Mouse (Mus musculus) T-helper 2 cell (primary cell): ENCODE data around the gene Rbm39.

Source experiments
- in situ Hi-C: fragments of 300-600 bp; cut with MboI, MseI; formaldehyde crosslinking; loops from one replicate; pipeline ENCODE4 v1.15.1; 2025; ENCODE audit warnings: high pct_unique_total_duplicates

The Rbm39 gene

DNA sequence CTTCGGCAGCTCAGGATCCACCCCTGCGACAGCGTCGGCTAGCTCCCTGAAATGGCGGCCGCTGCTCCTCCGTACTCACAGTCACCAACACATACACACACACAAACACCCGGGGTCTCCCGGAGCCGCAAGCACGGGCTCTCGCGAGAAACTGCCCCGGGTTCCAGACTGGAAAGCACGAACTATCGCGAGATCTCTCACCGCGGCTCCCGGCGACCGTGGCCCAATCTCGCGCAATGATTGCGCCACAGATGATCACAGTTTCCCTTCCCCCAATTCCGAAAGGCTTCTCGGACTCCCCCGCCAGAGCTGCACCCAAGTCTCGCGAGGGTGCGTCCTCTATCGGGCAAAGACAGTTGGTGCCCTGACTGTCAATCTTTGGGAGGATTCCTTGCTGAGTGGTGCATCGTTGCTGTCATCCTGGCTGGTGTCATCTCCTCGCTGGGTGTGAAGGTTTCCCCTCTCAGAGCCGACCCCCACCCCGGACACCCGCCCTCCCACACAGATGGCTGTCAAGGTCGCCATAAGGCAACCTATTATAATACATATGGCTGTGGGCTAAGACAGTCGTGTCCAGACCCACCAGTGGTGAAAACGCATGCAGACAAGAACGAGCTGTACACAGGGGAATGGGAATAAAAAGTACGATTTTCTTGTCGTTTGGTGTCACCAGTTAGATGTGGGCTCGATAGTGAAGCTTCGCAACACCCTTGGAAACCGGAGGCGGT, at the start of gene Rbm39:
Gene Rbm39, minus strand, starts transcription at position 145 of the 728 bp plus-strand sequence.
- in situ Hi-C loops, result loop anchor here (25.0 kb wide), 1 partner anchor 1293 kb away; the partner anchor contains the start of gene Eif2s2

GRCm38 (mm10) chr2:156229171-156229570, 49.1 kb upstream of the Rbm39 start:
- in situ Hi-C loops, result no loop called here

DNA sequence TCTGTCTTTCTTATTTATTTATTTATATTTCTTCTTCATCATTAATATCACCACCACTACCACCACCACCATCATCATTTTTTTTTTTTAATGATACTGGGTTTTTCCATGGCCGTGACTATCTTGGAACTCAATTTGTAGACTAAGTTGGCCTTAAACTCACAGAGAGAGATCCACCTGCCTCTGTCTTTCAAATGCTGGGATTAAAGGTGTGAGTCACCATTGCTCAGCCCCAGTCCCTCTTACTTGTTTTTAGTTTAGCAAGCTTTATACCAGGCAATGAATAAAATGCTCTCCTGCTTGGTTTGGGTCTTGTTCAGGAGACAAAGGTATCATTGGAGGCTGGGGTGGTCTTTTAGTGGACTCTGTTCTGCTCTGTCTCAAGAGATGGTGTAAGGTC, 47.7 kb upstream of the Rbm39 start:
- in situ Hi-C loops, result no loop called here

GRCm38 (mm10) chr2:156224043-156224442, 44.0 kb upstream of the Rbm39 start:
- in situ Hi-C loops, result no loop called here

DNA sequence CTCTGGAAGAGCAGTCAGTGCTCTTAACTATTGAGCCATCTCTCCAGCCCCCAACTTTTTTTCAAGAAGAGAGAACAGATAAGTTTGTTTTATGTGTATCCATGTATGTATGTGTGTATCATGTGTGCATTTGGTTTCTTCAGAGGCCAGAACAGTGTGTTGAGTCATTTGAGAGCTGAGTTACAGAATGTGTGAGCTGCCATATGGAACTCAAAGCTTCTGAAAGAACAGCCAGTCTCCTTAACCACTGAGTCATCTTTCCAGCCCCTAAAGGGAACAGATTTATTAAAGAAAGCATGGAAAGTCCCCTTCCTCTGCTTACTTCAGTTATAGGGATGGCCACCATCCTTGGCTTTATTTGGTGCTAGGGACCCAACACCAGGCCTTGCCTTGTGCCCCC, 42.1 kb upstream of the Rbm39 start:
- in situ Hi-C loops, result no loop called here

GRCm38 (mm10) chr2:156217786-156218185, 37.7 kb upstream of the Rbm39 start:
- in situ Hi-C loops, result loop anchor here (5.0 kb wide), 1 partner anchor 70 kb away; no protein-coding TSS in a partner anchor

DNA sequence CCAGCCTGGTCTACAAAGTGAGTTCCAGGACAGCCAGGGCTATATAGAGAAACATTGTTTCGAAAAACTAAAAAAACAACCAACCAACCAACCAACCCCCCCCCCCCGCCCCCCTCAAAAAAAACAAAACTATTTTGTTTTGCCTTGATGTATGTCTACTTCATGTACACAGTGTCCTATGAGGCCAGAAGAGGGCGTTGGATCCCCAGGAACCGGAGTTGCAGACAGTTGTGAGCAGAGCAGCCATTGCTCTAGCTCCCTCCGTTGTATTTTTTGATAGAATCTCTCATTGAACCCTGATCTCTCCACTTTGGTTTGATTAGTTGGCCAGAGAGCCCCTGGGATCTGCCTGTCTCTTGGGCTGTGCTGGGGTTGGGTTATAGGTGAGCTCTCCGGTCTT, 23.9 kb upstream of the Rbm39 start:
- in situ Hi-C loops, result no loop called here

DNA sequence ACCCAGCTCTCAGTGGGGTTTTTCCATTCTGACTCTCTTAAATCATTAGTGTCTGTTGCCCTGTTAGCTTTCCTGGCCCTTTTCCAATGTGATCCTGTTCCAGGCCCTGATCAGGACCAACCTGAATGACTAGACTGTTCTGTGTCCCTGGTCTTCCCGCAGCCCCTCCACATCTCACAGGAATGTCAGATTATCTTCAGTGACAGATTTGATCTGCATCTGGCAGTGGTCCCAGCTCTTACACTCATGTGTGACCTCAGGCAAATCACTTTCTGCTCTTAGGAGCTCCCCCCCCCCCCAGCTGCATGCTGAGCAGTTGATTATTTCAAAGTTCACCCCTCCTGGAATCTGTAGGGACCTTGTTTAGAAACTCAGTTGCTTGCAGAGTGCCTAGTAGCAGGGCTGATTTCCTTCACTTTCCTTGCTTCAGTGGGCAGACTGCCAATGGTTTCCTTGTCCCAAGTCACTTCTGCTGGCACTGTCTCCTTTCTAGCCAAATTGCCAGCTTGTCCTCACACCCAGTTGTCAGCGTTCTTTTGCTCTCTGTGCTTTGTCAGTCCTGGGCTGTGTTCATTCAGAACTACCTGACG, 22.9 kb upstream of the Rbm39 start:
- in situ Hi-C loops, result no loop called here

DNA sequence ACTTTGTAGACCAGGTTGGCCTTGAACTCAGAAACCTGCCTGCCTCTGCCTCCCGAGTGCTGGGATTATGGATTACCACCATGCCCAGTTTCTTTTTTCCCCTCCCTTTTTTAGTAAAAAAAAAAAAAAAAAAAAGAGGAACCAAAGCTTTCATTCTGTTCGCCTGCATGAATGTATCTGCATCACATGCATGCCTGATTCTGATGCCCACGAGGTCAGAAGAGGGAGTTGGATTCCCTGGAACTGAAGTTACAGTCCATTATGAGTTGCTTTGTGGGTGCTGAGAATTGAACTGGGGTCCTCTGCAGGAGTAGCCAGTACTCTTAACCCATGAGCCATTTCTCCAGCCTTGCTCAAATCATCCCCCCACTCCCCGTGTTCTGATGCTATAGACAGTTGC, 21.4 kb upstream of the Rbm39 start:
- in situ Hi-C loops, result no loop called here

DNA sequence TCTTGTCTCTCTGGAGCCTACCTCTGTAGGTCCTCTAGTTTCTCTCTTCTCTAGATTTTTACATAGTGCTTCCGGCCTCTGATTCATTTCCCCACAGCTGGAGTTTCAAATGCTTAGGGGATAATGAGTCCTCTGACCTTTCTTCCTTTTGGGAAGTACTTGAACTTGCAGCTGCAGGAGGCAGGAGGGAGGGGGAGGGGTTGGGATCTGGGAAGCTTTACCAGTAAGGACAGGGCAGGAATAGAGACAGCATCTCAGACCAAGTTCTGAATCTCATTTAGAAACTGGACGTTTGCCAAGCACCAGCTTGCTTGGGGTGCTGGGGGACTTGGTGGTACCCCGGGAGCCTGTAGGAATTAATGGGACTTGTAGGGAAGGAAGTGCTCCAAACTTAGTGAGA, 19.9 kb upstream of the Rbm39 start:
- in situ Hi-C loops, result loop anchor here (25.0 kb wide), 1 partner anchor 1313 kb away; the partner anchor contains the start of gene Eif2s2

GRCm38 (mm10) chr2:156197129-156197911, 17.3 kb upstream of the Rbm39 start:
- in situ Hi-C loops, result loop anchor here (25.0 kb wide), 1 partner anchor 1310 kb away; the partner anchor contains the start of gene Eif2s2

DNA sequence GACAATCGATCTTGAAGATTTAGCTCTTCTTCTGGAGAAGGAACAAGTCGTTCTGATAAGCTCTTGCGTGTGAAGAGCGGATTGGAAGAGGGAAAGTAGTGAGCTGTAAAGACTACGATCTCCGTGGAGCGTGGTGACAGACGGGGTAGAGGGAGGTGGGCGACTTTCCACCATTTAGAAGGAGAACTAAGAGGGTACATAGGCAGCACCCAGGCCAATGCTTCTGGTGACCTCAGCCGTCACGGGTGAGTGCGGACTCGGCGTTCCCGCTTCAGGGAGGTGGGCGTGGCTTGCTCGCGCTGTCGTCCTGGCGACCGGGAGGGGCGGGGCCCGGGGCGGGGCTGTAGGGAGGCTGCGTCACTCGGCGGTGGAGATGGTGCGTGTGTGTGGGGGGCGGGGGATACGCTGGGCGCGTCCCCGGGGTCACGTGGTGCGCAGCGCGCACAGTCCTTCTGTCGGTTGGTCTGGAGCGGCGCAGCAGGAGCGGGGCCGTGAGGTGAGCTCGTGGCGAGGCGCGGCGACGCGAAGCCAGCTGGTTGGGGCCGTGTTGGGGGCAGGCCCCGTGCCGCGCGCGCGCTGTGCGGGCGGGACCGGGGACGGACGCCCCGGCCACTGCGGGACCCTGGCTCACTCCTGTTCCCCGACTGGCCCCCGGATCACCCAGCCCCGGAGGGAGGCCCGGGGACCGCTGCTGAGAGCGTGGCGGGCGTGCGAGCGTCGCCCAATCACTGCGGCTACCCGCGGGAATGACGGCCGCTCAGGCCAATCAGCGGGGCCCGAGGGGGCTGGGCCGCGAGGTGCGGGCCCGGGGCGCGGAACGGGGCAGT, 16.5 kb upstream of the Rbm39 start, which contains the start of gene Phf20:
Gene Phf20, plus strand, starts transcription at position 165 of the 827 bp plus-strand sequence.
- in situ Hi-C loops, result loop anchor here (25.0 kb wide), 1 partner anchor 1309 kb away; the partner anchor contains the start of gene Eif2s2

DNA sequence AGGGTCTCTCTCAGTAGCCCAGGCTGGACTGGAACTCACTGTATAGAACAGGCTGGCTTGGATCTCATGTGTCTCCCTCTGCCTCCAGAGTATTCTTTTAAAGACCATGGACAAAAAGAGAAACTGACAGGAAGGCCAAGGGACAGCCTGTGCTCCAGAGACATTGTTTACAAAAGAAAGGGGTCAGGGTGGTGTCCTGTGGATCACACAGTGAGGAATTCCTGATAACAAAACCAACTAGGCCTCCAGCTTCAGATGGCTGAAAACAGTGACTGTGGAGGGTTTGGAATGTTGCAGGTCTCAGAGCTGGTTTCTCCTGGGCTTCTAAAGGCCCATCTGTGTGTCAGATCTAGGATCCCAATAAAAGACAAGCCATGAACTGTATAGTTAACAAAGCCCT, 14.5 kb upstream of the Rbm39 start:
- in situ Hi-C loops, result loop anchor here (25.0 kb wide), 1 partner anchor 1307 kb away; the partner anchor contains the start of gene Eif2s2

DNA sequence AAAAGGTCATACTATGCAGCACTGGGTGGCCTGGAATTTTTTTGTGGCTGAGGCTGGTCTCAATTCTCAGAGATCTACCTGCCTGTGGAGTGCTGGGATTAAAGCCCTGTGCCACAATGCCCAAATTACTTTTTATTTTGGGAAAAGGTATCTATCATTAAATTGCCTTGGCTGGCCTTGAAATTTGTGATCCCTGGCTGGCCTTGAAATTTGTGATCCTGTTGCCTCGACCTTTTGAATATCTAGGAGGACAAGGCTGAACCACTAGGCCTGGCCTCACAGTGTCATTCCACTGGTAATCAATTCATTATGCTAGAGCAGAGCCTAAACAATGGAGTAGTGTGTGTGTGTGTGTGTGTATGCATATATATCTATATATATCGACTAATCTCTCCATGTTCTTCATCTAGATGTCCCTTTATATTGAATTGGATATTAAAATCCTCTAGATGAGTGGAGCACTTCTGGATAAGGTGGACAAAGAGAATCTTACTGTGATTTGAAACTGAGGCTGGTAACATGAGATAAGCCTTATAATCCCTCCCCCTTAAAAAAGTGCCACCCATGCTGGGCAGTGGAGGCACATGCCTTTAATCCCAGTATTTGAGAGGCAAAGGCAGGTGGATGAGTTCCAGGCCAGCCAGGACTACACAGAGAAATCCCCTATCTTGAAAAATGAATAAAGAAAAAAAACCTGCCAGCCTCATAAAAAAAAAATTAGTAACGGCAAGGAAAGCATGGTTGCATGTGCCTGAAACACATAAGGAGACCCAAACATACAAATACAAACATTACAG, 13.2 kb upstream of the Rbm39 start:
- in situ Hi-C loops, result loop anchor here (25.0 kb wide), 1 partner anchor 1306 kb away; the partner anchor contains the start of gene Eif2s2

DNA sequence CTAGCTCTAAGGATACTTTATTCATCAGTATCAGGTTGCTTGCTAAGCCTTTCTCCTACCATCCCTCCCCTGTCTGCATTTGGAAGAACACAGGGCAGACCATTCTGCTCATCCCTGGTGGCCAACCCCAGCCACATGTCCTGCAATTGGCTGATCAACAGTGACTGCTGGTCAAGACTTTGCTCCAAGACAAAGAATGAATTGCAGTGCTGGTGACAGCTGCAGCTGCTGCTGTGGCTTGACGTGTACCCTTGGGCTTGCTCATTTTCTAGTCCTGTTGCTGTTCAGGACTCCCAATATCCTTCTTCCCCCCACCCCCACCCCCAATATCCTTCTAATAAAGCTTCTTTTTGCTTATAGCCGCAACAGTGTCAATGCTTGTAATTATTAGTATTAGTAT, 12.0 kb upstream of the Rbm39 start:
- in situ Hi-C loops, result loop anchor here (25.0 kb wide), 1 partner anchor 1305 kb away; the partner anchor contains the start of gene Eif2s2

GRCm38 (mm10) chr2:156191540-156191939, 11.5 kb upstream of the Rbm39 start:
- in situ Hi-C loops, result loop anchor here (25.0 kb wide), 1 partner anchor 1304 kb away; the partner anchor contains the start of gene Eif2s2

GRCm38 (mm10) chr2:156190004-156190896, 10.2 kb upstream of the Rbm39 start:
- in situ Hi-C loops, result loop anchor here (25.0 kb wide), 1 partner anchor 1303 kb away; the partner anchor contains the start of gene Eif2s2

- in situ Hi-C loops, result loop anchor here (25.0 kb wide), 1 partner anchor 1302 kb away; the partner anchor contains the start of gene Eif2s2
These were observed 9.2 kb upstream of the Rbm39 start for GRCm38 (mm10) chr2:156189241-156189640.

DNA sequence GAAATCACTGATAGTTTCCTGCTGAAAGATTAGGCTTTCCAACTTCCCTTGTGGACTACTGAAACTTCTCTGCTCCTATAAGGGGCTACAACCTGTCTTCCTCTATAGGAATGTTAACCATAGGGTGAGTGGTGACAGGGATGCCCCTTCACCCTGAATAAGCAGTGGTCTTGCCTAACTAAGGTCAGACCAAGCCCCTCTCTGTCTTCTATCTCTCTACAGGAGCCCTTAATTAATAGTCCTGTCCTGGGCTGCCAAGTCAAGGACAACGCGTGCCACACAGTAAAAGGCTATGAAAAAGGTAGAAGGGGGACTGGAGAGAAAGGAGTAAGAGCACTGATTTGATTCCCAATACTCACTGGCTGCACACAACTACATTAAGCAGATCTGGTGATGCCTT, 1.6 kb upstream of the Rbm39 start:
- in situ Hi-C loops, result loop anchor here (25.0 kb wide), 1 partner anchor 1294 kb away; the partner anchor contains the start of gene Eif2s2
